Mouse (Mus musculus): ENCODE measurements at regions not wholly inside any gene's neighbourhood (a gene's known extent, or its start where the extent isn't known, plus 50 kb on each side); places are given as distances from the start of the nearest gene placed in this dataset.
A peak's percentile ranks its signal among the peaks of the same experiment; 100 is the strongest.

GRCm38 (mm10) chr3:56789155-56789554 is 512.6 kb downstream of the Tm4sf1 start:
- peak; percentile 12 for DNase-seq

GRCm38 (mm10) chr3:56773920-56774319 is 527.9 kb downstream of the Tm4sf1 start:
- DNase-seq = no peak

DNA sequence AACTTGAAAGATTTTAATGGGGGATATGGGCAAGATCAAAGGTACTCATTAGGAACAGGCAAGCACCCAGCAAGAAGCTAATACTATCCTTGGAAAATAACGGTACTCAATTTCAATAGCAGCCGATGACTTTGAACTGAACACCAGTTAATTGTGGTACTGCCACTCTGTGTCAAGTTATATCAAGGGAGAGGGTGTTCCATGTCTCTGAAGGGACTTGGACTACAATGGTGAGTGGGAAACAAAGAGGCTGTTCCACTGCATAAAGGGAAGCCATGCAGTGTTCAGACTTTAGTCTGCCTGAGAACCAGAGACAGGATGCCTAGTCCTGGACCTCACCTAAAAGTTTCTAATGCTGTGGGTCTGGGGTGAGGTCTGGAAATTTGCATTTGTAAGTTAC is 531.6 kb downstream of the Tm4sf1 start:
- DNase-seq = no peak

GRCm38 (mm10) chr3:56767133-56767532 is 534.7 kb downstream of the Tm4sf1 start:
- no peak for DNase-seq

DNA sequence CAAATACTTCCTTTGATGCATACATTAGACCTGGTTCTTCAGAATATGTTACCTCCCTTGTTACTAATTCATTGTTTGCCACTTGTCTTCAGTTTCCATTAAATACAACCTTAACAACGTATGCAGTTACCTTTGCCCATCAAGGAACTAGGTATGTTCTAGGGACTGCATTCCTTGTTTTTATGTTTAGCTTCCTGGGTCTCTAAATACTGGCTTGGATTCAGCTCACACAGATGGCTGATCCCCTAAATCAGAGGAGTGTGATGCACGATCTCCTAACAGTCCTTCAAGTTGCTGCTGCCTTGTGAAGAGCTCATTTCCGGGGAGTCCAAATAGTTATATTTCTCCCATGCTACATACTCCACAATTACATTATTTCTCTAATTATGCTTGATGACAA is 537.5 kb downstream of the Tm4sf1 start:
- DNase-seq = no peak

DNA sequence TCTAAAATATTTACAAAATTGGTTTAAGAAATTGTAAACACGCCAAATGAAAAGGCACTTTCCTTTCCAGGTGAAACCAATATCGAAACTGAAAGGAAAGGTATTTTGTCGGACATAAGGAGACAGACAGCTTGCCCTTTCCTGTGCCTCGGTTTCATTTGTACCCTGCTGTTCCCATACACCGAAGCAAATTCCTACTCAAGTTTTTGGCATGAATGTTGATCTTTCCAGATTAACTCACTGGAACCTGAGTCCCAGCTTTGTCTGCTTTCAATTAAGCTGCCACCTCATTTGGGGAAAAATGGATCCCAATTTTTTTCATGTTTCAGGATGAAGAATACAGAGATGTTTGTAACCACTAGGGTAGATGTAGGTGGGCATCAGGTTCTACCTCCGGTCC is 537.9 kb downstream of the Tm4sf1 start:
- DNase-seq = no peak

DNA sequence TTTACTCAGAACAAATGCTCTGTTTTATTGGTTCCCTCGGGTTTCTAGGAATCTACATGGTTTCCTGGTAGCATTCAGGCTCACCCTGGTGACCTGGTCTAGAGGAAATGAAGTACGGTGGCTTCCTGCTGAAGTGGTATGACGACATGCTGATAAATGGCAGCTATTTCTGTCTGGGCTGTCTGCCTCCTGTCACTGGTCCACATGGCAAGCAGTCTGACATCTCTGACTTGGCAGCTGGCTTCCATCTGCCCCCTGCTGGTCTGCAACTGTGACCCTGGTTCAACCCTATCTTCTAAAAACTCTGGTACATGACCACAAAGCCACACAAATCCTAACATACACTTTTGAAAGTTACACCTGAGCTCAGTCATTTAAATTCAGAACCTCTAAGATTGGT is 548.1 kb downstream of the Tm4sf1 start:
- DNase-seq = peak; percentile 28

DNA sequence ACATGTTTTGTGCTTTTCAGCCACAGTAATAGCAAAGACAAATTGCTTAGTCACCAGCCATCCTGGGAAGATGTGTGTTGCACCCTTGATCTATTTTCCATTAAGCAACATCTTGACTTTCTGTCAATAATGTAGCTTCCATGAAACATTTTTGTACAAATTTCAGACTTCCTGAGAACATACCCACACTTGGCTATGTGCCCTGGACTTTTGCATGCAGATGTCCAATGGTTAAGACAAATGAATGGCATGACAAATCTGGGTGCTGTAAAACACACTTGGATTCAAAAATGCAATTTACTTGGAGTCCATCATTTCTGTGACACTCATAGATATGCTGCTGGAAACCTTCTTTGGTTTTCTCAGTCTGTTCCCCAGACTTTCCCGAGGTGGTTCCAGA is 549.9 kb downstream of the Tm4sf1 start:
- no peak for DNase-seq

- no peak for DNase-seq
Measured at GRCm38 (mm10) chr3:56740902-56741301, 557.4 kb upstream of the Nbea start.

DNA sequence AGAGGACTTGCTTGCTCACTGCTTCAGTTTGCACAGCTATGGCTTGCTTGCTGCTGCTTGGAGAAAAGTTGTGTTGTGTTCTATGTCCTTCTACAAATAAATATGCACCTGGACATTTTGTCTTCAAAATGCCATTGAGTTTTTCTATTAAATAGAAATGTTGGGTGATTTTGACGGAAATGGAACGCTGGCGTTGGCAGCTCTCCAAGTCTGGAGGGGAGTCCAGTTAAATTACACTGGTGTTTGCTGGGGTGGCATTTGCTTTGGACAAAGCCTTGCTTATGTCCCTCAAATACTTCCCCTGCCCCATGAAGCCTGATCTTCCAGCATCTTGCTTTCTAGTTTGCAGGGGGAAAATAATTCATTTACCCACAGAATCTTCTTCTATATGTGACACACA is 556.0 kb upstream of the Nbea start:
- DNase-seq = no peak

GRCm38 (mm10) chr3:56730849-56731248 is 547.3 kb upstream of the Nbea start:
- no peak for DNase-seq

- no peak for DNase-seq
Measured at GRCm38 (mm10) chr3:56724991-56725390, 541.5 kb upstream of the Nbea start.

DNA sequence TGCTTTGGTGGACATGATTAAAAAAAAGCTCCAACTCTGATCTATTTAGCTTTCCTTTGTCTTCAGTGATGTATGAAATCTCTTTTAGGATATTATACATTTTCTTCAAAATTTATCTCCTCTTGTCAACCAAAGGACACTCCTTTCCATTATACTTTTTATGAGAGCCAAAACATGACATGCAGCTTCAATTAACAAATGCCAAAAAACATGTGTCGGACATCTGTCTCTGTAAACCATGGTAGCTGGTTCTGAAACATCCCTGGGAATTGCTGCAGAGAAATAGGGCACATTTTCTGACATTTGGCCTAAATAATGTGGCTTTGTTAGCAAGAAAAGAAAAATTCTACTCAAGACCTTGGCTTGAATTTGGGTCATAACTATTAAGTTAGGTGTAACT is 524.8 kb upstream of the Nbea start:
- no peak for DNase-seq

- DNase-seq = no peak
Measured at GRCm38 (mm10) chr3:56707312-56707711, 523.8 kb upstream of the Nbea start.

DNA sequence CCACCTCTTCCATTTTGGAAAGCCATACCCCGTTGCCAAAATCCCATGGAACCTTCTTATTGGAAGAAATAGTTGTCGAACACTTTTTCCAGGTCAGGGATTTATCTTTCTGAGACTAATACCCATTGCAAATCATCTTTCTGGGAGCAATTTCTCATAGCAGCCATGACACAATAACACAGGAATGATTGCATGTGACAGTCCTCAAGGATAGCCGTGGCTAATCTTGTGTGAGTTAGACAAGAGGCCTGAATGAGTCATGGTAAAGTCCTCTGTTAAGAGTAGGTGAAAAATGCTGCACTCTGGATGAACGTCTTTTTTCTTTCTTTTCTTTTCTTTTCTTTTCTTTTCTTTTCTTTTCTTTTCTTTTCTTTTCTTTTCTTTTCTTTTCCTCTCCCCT is 522.5 kb upstream of the Nbea start:
- no peak for DNase-seq

DNA sequence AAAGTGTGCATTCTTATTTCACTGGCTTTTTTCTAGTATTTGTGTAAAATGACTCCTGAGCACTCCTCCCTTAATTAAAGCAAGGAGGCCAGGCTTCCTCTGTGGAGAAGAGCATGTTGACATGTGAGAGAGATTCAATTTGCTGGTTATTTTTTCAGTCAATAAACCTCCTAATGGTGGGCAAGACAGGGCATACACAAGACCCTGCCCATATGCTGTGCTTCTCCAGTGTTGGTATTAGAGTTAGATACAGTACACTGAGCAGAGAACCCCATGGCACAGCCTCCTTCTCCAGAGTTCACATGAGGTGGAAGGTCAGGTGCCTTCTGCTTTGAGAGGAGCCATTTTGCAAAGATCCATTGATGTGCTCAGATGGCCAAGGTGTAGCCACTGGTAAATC is 515.4 kb upstream of the Nbea start:
- DNase-seq = no peak

DNA sequence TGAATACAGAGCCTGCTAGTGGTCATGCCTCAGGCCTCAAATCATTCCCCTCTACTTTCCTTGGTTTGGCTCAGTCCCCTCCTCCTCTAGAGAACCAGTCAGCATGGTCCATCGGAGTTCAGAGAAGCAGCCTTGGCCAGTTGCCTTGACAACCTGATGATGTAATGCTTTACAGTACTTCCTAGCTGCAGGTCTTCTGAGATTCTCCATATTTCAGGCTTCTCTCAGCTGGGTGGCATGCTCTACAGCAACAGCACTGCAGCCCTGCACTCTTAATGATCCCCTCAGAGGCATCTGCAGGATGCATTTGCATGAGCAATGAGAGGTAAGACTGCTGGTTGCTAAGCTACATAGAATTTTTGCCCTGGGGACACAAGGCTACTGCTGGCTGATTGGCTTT is 514.7 kb upstream of the Nbea start:
- peak; percentile 15 for DNase-seq

DNA sequence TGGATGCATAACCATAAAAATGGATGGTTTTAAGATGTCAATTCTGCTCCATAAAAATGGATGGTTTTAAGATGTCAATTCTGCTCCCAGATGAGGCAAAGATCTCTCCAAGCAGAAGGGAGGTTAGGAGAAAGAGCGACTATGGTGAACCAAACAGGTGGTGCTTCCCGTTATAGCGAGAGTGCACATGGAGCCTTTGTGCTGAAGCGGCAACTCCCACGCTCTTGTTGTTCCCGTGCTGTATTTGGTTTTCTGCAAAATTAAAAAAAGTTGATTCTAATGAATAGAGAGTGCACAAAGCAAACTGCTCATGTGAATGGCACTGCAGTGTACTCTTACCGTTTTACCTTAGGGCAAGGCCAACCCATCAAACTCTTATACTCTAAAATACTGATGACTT is 497.5 kb upstream of the Nbea start:
- DNase-seq = no peak

DNA sequence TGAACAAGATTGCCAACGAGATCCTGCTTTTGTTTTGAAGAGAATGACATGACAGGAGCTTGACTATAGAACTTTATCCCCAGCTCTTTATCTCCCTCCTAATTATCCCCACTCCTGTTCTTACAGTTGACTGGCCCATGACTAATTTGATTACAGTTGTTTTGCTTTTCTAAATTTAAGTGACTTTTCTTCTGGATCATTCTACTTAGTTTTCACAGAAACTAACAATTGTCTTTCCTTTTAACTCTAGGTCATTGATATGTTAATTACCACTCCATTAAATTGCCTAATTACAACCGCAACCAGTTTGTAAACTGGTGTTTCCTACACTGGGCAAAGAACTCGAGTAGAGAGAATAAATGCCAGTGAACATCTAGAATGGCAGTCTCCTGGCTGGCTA is 485.3 kb upstream of the Nbea start:
- no peak for DNase-seq

DNA sequence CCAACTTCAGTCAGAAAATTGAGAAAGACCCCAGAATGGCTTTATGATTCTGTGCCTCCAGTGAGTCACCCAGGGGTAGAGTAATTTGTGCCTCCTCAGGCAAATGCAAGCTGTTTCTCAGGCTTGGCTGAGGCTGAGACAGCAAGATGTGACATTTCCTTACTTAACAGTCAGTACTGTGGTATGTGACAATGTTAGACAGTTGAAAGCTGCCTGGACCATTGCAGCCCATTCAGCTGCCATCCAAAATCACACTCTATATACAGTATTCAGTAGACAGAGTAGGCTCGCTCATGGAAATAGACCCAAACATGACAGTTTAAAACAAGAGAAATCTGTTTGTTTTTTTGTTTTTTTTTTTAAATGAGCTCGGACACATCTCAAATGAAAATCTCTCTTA is 477.1 kb upstream of the Nbea start:
- no peak for DNase-seq

DNA sequence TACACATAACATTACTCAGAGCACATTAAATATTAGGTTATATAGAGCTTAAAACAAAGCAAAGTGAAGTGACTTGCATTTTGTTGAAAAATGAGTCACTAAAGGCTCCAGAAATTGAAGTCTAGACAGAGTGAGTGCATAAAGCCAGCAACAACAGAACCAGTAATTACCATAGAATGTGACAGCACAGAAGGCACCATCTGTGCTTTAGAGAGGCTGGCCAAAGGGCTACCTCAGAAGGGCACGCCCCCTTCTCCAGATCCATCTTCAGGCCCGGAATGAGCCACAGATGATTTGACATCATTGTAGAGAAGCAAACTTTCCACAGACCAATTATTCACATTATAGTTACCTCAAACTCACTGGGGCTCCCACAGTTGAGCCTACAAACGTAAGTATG is 463.8 kb upstream of the Nbea start:
- DNase-seq = no peak

All from kidney, adult 9 months (tissue).